Mouse (Mus musculus) kidney, postnatal 10 days (tissue): ENCODE measurements around the gene AU040320.

Experiments used
- DNase-seq: peaks from one replicate; pipeline ENCODE4 v3.0.0; 2021; ENCODE audit warnings: mixed read lengths

Gene AU040320

GRCm38 (mm10) chr4:126792341-126793102 is 39.2 kb downstream of the AU040320 start:
- DNase-seq, result no peak

GRCm38 (mm10) chr4:126802174-126802573 is 48.8 kb downstream of the AU040320 start:
- no peak for DNase-seq

- peak; percentile 14 for DNase-seq
Observed at GRCm38 (mm10) chr4:126803268-126803873, 50.0 kb downstream of the AU040320 start.

- no peak for DNase-seq
Observed at GRCm38 (mm10) chr4:126805741-126806140, 52.4 kb downstream of the AU040320 start.

GRCm38 (mm10) chr4:126806692-126807427 is 53.5 kb downstream of the AU040320 start:
- DNase-seq, result no peak

GRCm38 (mm10) chr4:126810566-126810965 is 57.2 kb downstream of the AU040320 start:
- DNase-seq, result no peak

- DNase-seq, result no peak
Observed at GRCm38 (mm10) chr4:126813212-126813611, 59.9 kb downstream of the AU040320 start.

- no peak for DNase-seq
Observed at GRCm38 (mm10) chr4:126814854-126815253, 61.5 kb downstream of the AU040320 start.

GRCm38 (mm10) chr4:126822891-126823882 is 69.8 kb downstream of the AU040320 start:
- DNase-seq, result no peak

GRCm38 (mm10) chr4:126823917-126824316 is 70.6 kb downstream of the AU040320 start:
- no peak for DNase-seq

GRCm38 (mm10) chr4:126831122-126831521 is 77.8 kb downstream of the AU040320 start:
- DNase-seq, result no peak

GRCm38 (mm10) chr4:126838799-126839198 is 85.5 kb downstream of the AU040320 start:
- DNase-seq, result no peak

GRCm38 (mm10) chr4:126839873-126840272 is 86.5 kb downstream of the AU040320 start:
- peak; percentile 92 for DNase-seq

- no peak for DNase-seq
Observed at GRCm38 (mm10) chr4:126840996-126841560, 87.7 kb downstream of the AU040320 start.

- DNase-seq, result no peak
Observed at GRCm38 (mm10) chr4:126842911-126843310, 89.6 kb downstream of the AU040320 start.

- DNase-seq, result no peak
Observed at GRCm38 (mm10) chr4:126845664-126846063, 92.3 kb downstream of the AU040320 start.

GRCm38 (mm10) chr4:126846971-126847370 is 93.6 kb downstream of the AU040320 start:
- no peak for DNase-seq

- no peak for DNase-seq
Observed at GRCm38 (mm10) chr4:126850019-126850777, 96.9 kb downstream of the AU040320 start.

- peak; percentile 30 for DNase-seq
Observed at GRCm38 (mm10) chr4:126850778-126851080, 97.4 kb downstream of the AU040320 start.

GRCm38 (mm10) chr4:126852971-126853370 is 99.6 kb downstream of the AU040320 start:
- DNase-seq, result no peak

GRCm38 (mm10) chr4:126860268-126860986 is 107.1 kb downstream of the AU040320 start:
- no peak for DNase-seq
